9 mouse cellular contexts compared by ENCODE assay signal in the genomic region with DNA sequence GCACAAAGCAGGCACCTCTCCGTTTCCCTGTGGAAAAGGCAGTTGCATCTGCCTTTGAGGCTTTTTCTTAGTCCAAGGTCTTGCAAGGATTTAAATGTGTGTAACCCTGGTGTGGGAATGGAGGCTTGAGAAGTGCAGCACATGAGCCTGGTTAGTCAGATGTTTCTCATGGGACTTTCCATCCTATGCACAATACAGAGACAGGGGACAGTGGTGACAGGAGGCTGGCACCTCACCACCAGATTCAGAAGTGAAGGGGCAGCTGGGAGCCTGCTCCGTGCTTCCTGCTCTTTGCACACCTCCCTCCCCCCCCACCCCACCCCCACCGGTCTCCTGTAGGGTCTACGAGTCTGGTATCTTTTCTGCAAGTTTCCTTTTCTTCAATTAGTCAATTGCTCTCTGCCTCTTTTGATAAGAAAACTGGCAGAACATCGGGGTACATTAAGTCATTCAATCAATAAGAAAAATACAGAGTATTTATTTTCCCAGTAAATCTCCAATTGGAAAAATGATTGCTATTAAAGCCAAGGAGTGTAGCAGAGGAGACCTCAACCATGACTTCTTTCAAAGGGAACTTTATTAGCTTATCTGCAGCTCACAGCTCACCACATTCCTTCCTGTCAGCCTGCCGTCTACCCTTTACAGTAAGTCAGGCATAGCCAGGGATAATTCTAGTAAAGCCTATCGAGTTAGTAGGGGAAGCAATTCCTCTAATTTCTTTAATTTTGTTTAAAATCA.
A peak's percentile ranks its signal among the peaks of the same experiment; 100 is the strongest.
DNase-seq lines count a peak whose midpoint lies in the region; ATAC-seq and TF ChIP-seq lines count a peak whose summit lies in the region.
"Had no signal": no experiment of that assay in that cellular context is flagged by ENCODE, and none has a peak within 500 bp of the region (broad histone marks: within the 10 kb centered on the region; RNA-seq: fewer than 3 reads in every experiment).

No protein-coding gene starts in this region.

- peak; percentile 66; the same call in 1 of the 2 replicates for ATAC-seq in midbrain, embryonic 15.5 days (replicated peaks)
- peak; percentile 85 for ATAC-seq in heart, postnatal 0 days (ENCODE audit: insufficient read depth, low read depth)
- peak; percentile 32; the same call in 1 of the 2 replicates for ATAC-seq in megakaryocyte progenitor cell, adult 5-6 weeks (replicated peaks; ENCODE audit: poor library complexity)
- ATAC-seq in frontal cortex, adult (ENCODE audit: low TSS enrichment), result no peak

- no peaks in the 10 kb centered on the region for H3K36me3 ChIP-seq in midbrain, embryonic 15.5 days (replicated peaks)
- no peaks in the 10 kb centered on the region for H3K36me3 ChIP-seq in midbrain, embryonic 10.5 days
- no peaks in the 10 kb centered on the region for H3K36me3 ChIP-seq in heart, postnatal 0 days (replicated peaks; ENCODE audit: control insufficient read depth, insufficient read depth, low read length)

- TF ChIP-seq EP300 in heart, postnatal 0 days (IDR thresholded peaks at IDR 0.05; ENCODE audit: low read depth), result peak; percentile 90

- no peak overlapping the region for H3K4me2 ChIP-seq in midbrain, embryonic 15.5 days
- H3K4me2 ChIP-seq in heart, postnatal 0 days (ENCODE audit: low read depth, low read length), result peak overlapping the region; percentile 44

- H3K9ac ChIP-seq in midbrain, embryonic 15.5 days, result no peak overlapping the region
- no peak overlapping the region for H3K9ac ChIP-seq in heart, postnatal 0 days (replicated peaks; ENCODE audit: low read depth, low read length)

- no peak for TF ChIP-seq CTCF in heart, postnatal 0 days (IDR thresholded peaks at IDR 0.05; ENCODE audit: low read depth)

- DNase-seq in midbrain, embryonic 10.5 days (ENCODE audit: low spot score), result no peak
- peak; percentile 65 for DNase-seq in T-cell, adult 2 months (ENCODE audit: low spot score)
- peak; percentile 72 for DNase-seq in heart, postnatal 0 days (ENCODE audit: low spot score)
- no peak for DNase-seq in left cerebral cortex, adult 18-20 months (ENCODE audit: low spot score in 2 of 2)
- DNase-seq in adrenal gland, postnatal 25 days, result no peak
- DNase-seq: kidney, adult 2 months had no signal

- H3K27me3 ChIP-seq in midbrain, embryonic 15.5 days (replicated peaks), result no peaks in the 10 kb centered on the region
- H3K27me3 ChIP-seq in midbrain, embryonic 10.5 days (ENCODE audit: low read depth, poor library complexity, severe bottlenecking), result no peaks in the 10 kb centered on the region
- H3K27me3 ChIP-seq in heart, postnatal 0 days (ENCODE audit: control insufficient read depth, insufficient read depth, low read length), result no peaks in the 10 kb centered on the region

- H3K9me3 ChIP-seq in midbrain, embryonic 15.5 days, result no peaks in the 10 kb centered on the region
- H3K9me3 ChIP-seq in midbrain, embryonic 10.5 days (replicated peaks), result no peaks in the 10 kb centered on the region
- H3K9me3 ChIP-seq in heart, postnatal 0 days (replicated peaks; ENCODE audit: control insufficient read depth, low read length), result no peaks in the 10 kb centered on the region

- WGBS in midbrain, embryonic 15.5 days, result 60% methylated on average over 7 of the region's 7 CpGs
- 67% methylated on average over 7 of the region's 7 CpGs for WGBS in midbrain, embryonic 10.5 days
- WGBS in heart, postnatal 0 days, result 5% methylated on average over 7 of the region's 7 CpGs

- H3K27ac ChIP-seq in midbrain, embryonic 15.5 days, result no peak overlapping the region
- no peak overlapping the region for H3K27ac ChIP-seq in midbrain, embryonic 10.5 days (replicated peaks)
- H3K27ac ChIP-seq in heart, postnatal 0 days (ENCODE audit: low read depth), result peak overlapping the region; percentile 73

- H3K4me1 ChIP-seq in midbrain, embryonic 15.5 days, result no peaks in the 10 kb centered on the region
- peaks cover 3% of the 10 kb centered on the region; the same call in 1 of the 2 replicates for H3K4me1 ChIP-seq in midbrain, embryonic 10.5 days
- peaks cover 49% of the 10 kb centered on the region for H3K4me1 ChIP-seq in heart, postnatal 0 days (ENCODE audit: control insufficient read depth, insufficient read depth)

- H3K4me3 ChIP-seq in midbrain, embryonic 15.5 days, result no peak overlapping the region
- no peak overlapping the region for H3K4me3 ChIP-seq in midbrain, embryonic 10.5 days
- no peak overlapping the region for H3K4me3 ChIP-seq in heart, postnatal 0 days (ENCODE audit: low read depth, low read length)

Comparison
In these comparisons a context has a peak if more than half of its experiments do, and no peak if none do; other contexts are left out.
1. DNase-seq: peak in T-cell, adult 2 months (single experiment) and heart, postnatal 0 days (single experiment); none in midbrain, embryonic 10.5 days (single experiment), left cerebral cortex, adult 18-20 months (0 of 2) and adrenal gland, postnatal 25 days (single experiment).